Mouse (Mus musculus): ENCODE measurements around the gene Ncam1. TPM values are rescaled to one million over a fixed set of nuclear protein-coding genes. Genes with fewer than 3 reads are reported as not detected.

Gene Ncam1
- polyA plus RNA-seq, 1 experiment from 2014 or later = 493 TPM

GRCm38 (mm10) chr9:49746176-49746575, 52.5 kb downstream of the Ncam1 start:
- Histone ChIP-seq H3K4me1 (replicated peaks) (peaks cover 44% of the 10 kb centered on the region), H3K27me3 (no peaks in the 10 kb centered on the region), H3K9me3 (no peaks in the 10 kb centered on the region), H3K36me3 (no peaks in the 10 kb centered on the region), H3K4me2 (no peak overlapping the region), H3K9ac (no peak overlapping the region), H3K4me3 (no peak overlapping the region), H3K27ac (replicated peaks) (no peak overlapping the region)
- WGBS = 59% methylated on average over 2 of the region's 2 CpGs
- ATAC-seq (ENCODE audit: low FRiP score, low read depth) = no peak

GRCm38 (mm10) chr9:49745696-49746095, 53.0 kb downstream of the Ncam1 start:
- peak; percentile 54 for ATAC-seq (ENCODE audit: low FRiP score, low read depth)
- no peak overlapping the region for H3K4me3 ChIP-seq
- no peak overlapping the region for H3K9ac ChIP-seq
- H3K4me2 ChIP-seq = no peak overlapping the region
- H3K27me3 ChIP-seq = no peaks in the 10 kb centered on the region
- 0 out of 2 replicates have a peak overlapping the region, but pooled peaks have one; percentile 10 for H3K27ac ChIP-seq (replicated peaks)
- H3K36me3 ChIP-seq = no peaks in the 10 kb centered on the region
- peaks cover 44% of the 10 kb centered on the region for H3K4me1 ChIP-seq (replicated peaks)
- no peaks in the 10 kb centered on the region for H3K9me3 ChIP-seq
- WGBS = 15% methylated on average over 4 of the region's 4 CpGs

- Histone ChIP-seq H3K27ac (replicated peaks) (no peak overlapping the region), H3K36me3 (no peaks in the 10 kb centered on the region), H3K4me2 (no peak overlapping the region), H3K4me1 (replicated peaks) (peaks cover 45% of the 10 kb centered on the region), H3K9me3 (no peaks in the 10 kb centered on the region), H3K27me3 (no peaks in the 10 kb centered on the region), H3K9ac (no peak overlapping the region), H3K4me3 (no peak overlapping the region)
- 31% methylated on average over 2 of the region's 2 CpGs for WGBS
- no peak for ATAC-seq (ENCODE audit: low FRiP score, low read depth)
These were observed 54.4 kb downstream of the Ncam1 start for GRCm38 (mm10) chr9:49744286-49744685.

- no peak for ATAC-seq (ENCODE audit: low FRiP score, low read depth)
- Histone ChIP-seq H3K4me1 (replicated peaks) (peaks cover 49% of the 10 kb centered on the region), H3K9ac (no peak overlapping the region), H3K36me3 (no peaks in the 10 kb centered on the region), H3K27me3 (no peaks in the 10 kb centered on the region), H3K4me3 (no peak overlapping the region), H3K27ac (replicated peaks) (no peak overlapping the region), H3K9me3 (no peaks in the 10 kb centered on the region), H3K4me2 (no peak overlapping the region)
- WGBS = 83% methylated on average over 6 of the region's 6 CpGs
These were observed 58.8 kb downstream of the Ncam1 start for GRCm38 (mm10) chr9:49739935-49740334.

- peaks cover 47% of the 10 kb centered on the region for H3K4me1 ChIP-seq (replicated peaks)
- no peaks in the 10 kb centered on the region for H3K9me3 ChIP-seq
- H3K27me3 ChIP-seq = no peaks in the 10 kb centered on the region
- no peaks in the 10 kb centered on the region for H3K36me3 ChIP-seq
- H3K9ac ChIP-seq = no peak overlapping the region
- 19% methylated on average over 1 of the region's 1 CpGs for WGBS
- no peak overlapping the region for H3K4me2 ChIP-seq
- no peak for ATAC-seq (ENCODE audit: low FRiP score, low read depth)
- no peak overlapping the region for H3K4me3 ChIP-seq
- no peak overlapping the region for H3K27ac ChIP-seq (replicated peaks)
These were observed 60.2 kb downstream of the Ncam1 start for GRCm38 (mm10) chr9:49738546-49738945.

GRCm38 (mm10) chr9:49737166-49737565, 61.6 kb downstream of the Ncam1 start:
- WGBS = 83% methylated on average over 6 of the region's 6 CpGs
- Histone ChIP-seq H3K4me1 (replicated peaks) (peaks cover 43% of the 10 kb centered on the region), H3K9me3 (no peaks in the 10 kb centered on the region), H3K4me2 (no peak overlapping the region), H3K27ac (replicated peaks) (no peak overlapping the region), H3K27me3 (no peaks in the 10 kb centered on the region), H3K9ac (no peak overlapping the region), H3K4me3 (no peak overlapping the region), H3K36me3 (no peaks in the 10 kb centered on the region)
- no peak for ATAC-seq (ENCODE audit: low FRiP score, low read depth)

- H3K36me3 ChIP-seq = no peaks in the 10 kb centered on the region
- WGBS = 77% methylated on average over 7 of the region's 7 CpGs
- H3K27ac ChIP-seq (replicated peaks) = no peak overlapping the region
- no peaks in the 10 kb centered on the region for H3K9me3 ChIP-seq
- ATAC-seq (ENCODE audit: low FRiP score, low read depth) = no peak
- H3K4me3 ChIP-seq = no peak overlapping the region
- H3K4me2 ChIP-seq = no peak overlapping the region
- no peak overlapping the region for H3K9ac ChIP-seq
- no peaks in the 10 kb centered on the region for H3K27me3 ChIP-seq
- peaks cover 46% of the 10 kb centered on the region for H3K4me1 ChIP-seq (replicated peaks)
These were observed 64.2 kb downstream of the Ncam1 start for GRCm38 (mm10) chr9:49734348-49735007.

- Histone ChIP-seq H3K4me1 (replicated peaks) (peaks cover 49% of the 10 kb centered on the region), H3K4me2 (no peak overlapping the region), H3K36me3 (no peaks in the 10 kb centered on the region), H3K9ac (no peak overlapping the region), H3K27me3 (no peaks in the 10 kb centered on the region), H3K9me3 (no peaks in the 10 kb centered on the region), H3K27ac (replicated peaks) (no peak overlapping the region), H3K4me3 (no peak overlapping the region)
- ATAC-seq (ENCODE audit: low FRiP score, low read depth) = no peak
- 87% methylated on average over 5 of the region's 5 CpGs for WGBS
These were observed 65.0 kb downstream of the Ncam1 start for GRCm38 (mm10) chr9:49733726-49734125.

- ATAC-seq (ENCODE audit: low FRiP score, low read depth) = no peak
- no peak overlapping the region for H3K9ac ChIP-seq
- H3K4me1 ChIP-seq (replicated peaks) = peaks cover 42% of the 10 kb centered on the region
- 35% methylated on average over 3 of the region's 3 CpGs for WGBS
- H3K9me3 ChIP-seq = no peaks in the 10 kb centered on the region
- 0 out of 2 replicates have a peak overlapping the region, but pooled peaks have one; percentile 10 for H3K27ac ChIP-seq (replicated peaks)
- no peak overlapping the region for H3K4me3 ChIP-seq
- no peaks in the 10 kb centered on the region for H3K27me3 ChIP-seq
- H3K4me2 ChIP-seq = no peak overlapping the region
- no peaks in the 10 kb centered on the region for H3K36me3 ChIP-seq
These were observed 69.2 kb downstream of the Ncam1 start for GRCm38 (mm10) chr9:49729479-49729878.

- peak; percentile 52; the same call in 1 of the 2 replicates for ATAC-seq (ENCODE audit: low FRiP score, low read depth)
- Histone ChIP-seq H3K4me3 (no peak overlapping the region), H3K4me2 (no peak overlapping the region), H3K9me3 (no peaks in the 10 kb centered on the region), H3K27ac (replicated peaks) (no peak overlapping the region), H3K4me1 (replicated peaks) (peaks cover 50% of the 10 kb centered on the region), H3K27me3 (no peaks in the 10 kb centered on the region), H3K9ac (no peak overlapping the region), H3K36me3 (no peaks in the 10 kb centered on the region)
- 13% methylated on average over 8 of the region's 8 CpGs for WGBS
These were observed 70.5 kb downstream of the Ncam1 start for GRCm38 (mm10) chr9:49728211-49728610.

GRCm38 (mm10) chr9:49722765-49723164, 76.0 kb downstream of the Ncam1 start:
- Histone ChIP-seq H3K4me1 (replicated peaks) (peaks cover 43% of the 10 kb centered on the region), H3K36me3 (no peaks in the 10 kb centered on the region), H3K4me2 (no peak overlapping the region), H3K9ac (no peak overlapping the region), H3K27ac (replicated peaks) (no peak overlapping the region), H3K4me3 (no peak overlapping the region), H3K9me3 (no peaks in the 10 kb centered on the region), H3K27me3 (no peaks in the 10 kb centered on the region)
- ATAC-seq (ENCODE audit: low FRiP score, low read depth) = 0 out of 2 replicates have a peak, but pooled peaks have one; percentile 35
- WGBS = 79% methylated on average over 5 of the region's 5 CpGs

- H3K9ac ChIP-seq = no peak overlapping the region
- 0 out of 2 replicates have a peak, but pooled peaks have one; percentile 27 for ATAC-seq (ENCODE audit: low FRiP score, low read depth)
- H3K36me3 ChIP-seq = no peaks in the 10 kb centered on the region
- H3K9me3 ChIP-seq = no peaks in the 10 kb centered on the region
- H3K4me2 ChIP-seq = no peak overlapping the region
- peak overlapping the region; percentile 31 for H3K27ac ChIP-seq (replicated peaks)
- no peaks in the 10 kb centered on the region for H3K27me3 ChIP-seq
- peaks cover 8% of the 10 kb centered on the region for H3K4me1 ChIP-seq (replicated peaks)
- no peak overlapping the region for H3K4me3 ChIP-seq
These were observed 83.6 kb downstream of the Ncam1 start for GRCm38 (mm10) chr9:49715121-49715520.

GRCm38 (mm10) chr9:49714091-49714490, 84.6 kb downstream of the Ncam1 start:
- H3K36me3 ChIP-seq = no peaks in the 10 kb centered on the region
- no peak overlapping the region; the same call in 1 of the 2 replicates for H3K27ac ChIP-seq (replicated peaks)
- no peak overlapping the region for H3K9ac ChIP-seq
- no peaks in the 10 kb centered on the region for H3K9me3 ChIP-seq
- ATAC-seq (ENCODE audit: low FRiP score, low read depth) = no peak
- no peak overlapping the region for H3K4me2 ChIP-seq
- H3K27me3 ChIP-seq = no peaks in the 10 kb centered on the region
- no peak overlapping the region for H3K4me3 ChIP-seq
- peaks cover 8% of the 10 kb centered on the region for H3K4me1 ChIP-seq (replicated peaks)
- 59% methylated on average over 3 of the region's 3 CpGs for WGBS
